Comparison of ENCODE assay signal across 11 mouse cellular contexts in genomic region chr12:28607546-28608305, GRCm38 (mm10). TPM values are rescaled to one million over a fixed set of nuclear protein-coding genes. Genes with fewer than 3 reads are reported as not detected.
DNase-seq lines count a peak whose midpoint lies in the region; ATAC-seq lines count a peak whose summit lies in the region.
"Had no signal": no experiment of that assay in that cellular context is flagged by ENCODE, and none has a peak within 500 bp of the region (broad histone marks: within the 10 kb centered on the region; RNA-seq: fewer than 3 reads in every experiment).

No protein-coding gene starts in this region.

- H3K4me2 ChIP-seq in midbrain, embryonic 12.5 days (replicated peaks) = peak overlapping the region; percentile 16; the same call in 1 of the 2 replicates
- H3K4me2 ChIP-seq in embryonic facial prominence, embryonic 15.5 days (replicated peaks) = no peak overlapping the region

- H3K4me3 ChIP-seq in midbrain, embryonic 12.5 days = no peak overlapping the region
- H3K4me3 ChIP-seq in midbrain, embryonic 10.5 days = no peak overlapping the region
- H3K4me3 ChIP-seq in embryonic facial prominence, embryonic 15.5 days (replicated peaks) = no peak overlapping the region

- H3K9ac ChIP-seq in midbrain, embryonic 12.5 days (replicated peaks) = no peak overlapping the region
- H3K9ac ChIP-seq in embryonic facial prominence, embryonic 15.5 days = no peak overlapping the region

- H3K36me3 ChIP-seq in midbrain, embryonic 12.5 days = no peaks in the 10 kb centered on the region
- H3K36me3 ChIP-seq in midbrain, embryonic 10.5 days = no peaks in the 10 kb centered on the region
- no peaks in the 10 kb centered on the region for H3K36me3 ChIP-seq in embryonic facial prominence, embryonic 15.5 days

- peaks cover 13% of the 10 kb centered on the region for H3K4me1 ChIP-seq in midbrain, embryonic 12.5 days
- H3K4me1 ChIP-seq in midbrain, embryonic 10.5 days = peaks cover 8% of the 10 kb centered on the region
- peaks cover 7% of the 10 kb centered on the region for H3K4me1 ChIP-seq in embryonic facial prominence, embryonic 15.5 days

- DNase-seq in midbrain, embryonic 10.5 days (ENCODE audit: low spot score) = no peak
- DNase-seq in layer of hippocampus, postnatal 14 days (ENCODE audit: low spot score in 2 of 2) = peak; percentile 70 to 82
- peak; percentile 38 for DNase-seq in right cerebral cortex, postnatal 4 days
- DNase-seq in embryo, embryonic 11 days = no peak
- no peak for DNase-seq in thymus, postnatal 0 days (ENCODE audit: low spot score)
- DNase-seq in yolk sac, embryonic 10.5 days (ENCODE audit: low spot score) = no peak
- DNase-seq: lung, postnatal 14 days had no signal

- WGBS in midbrain, embryonic 12.5 days = 57% methylated on average over 17 of the region's 17 CpGs
- 75% methylated on average over 17 of the region's 17 CpGs for WGBS in midbrain, embryonic 10.5 days
- WGBS in embryonic facial prominence, embryonic 15.5 days = 46% methylated on average over 17 of the region's 17 CpGs

- ATAC-seq in midbrain, embryonic 12.5 days (ENCODE audit: low FRiP score, low read depth) = peak; percentile 54
- 0 out of 2 replicates have a peak, but pooled peaks have one; percentile 43 for ATAC-seq in embryonic facial prominence, embryonic 15.5 days (ENCODE audit: insufficient number of reproducible peaks, low FRiP score, low TSS enrichment, low read depth)

- H3K9me3 ChIP-seq in midbrain, embryonic 12.5 days = no peaks in the 10 kb centered on the region
- H3K9me3 ChIP-seq in midbrain, embryonic 10.5 days (replicated peaks) = no peaks in the 10 kb centered on the region
- no peaks in the 10 kb centered on the region for H3K9me3 ChIP-seq in embryonic facial prominence, embryonic 15.5 days (replicated peaks)

- H3K27ac ChIP-seq in midbrain, embryonic 12.5 days (replicated peaks) = peak overlapping the region; percentile 54
- no peak overlapping the region; the same call in 1 of the 2 replicates for H3K27ac ChIP-seq in midbrain, embryonic 10.5 days (replicated peaks)
- no peak overlapping the region for H3K27ac ChIP-seq in embryonic facial prominence, embryonic 15.5 days (replicated peaks)

- H3K27me3 ChIP-seq in midbrain, embryonic 12.5 days = peaks cover under 1% of the 10 kb centered on the region; the same call in 1 of the 2 replicates
- no peaks in the 10 kb centered on the region for H3K27me3 ChIP-seq in midbrain, embryonic 10.5 days (ENCODE audit: low read depth, poor library complexity, severe bottlenecking)
- H3K27me3 ChIP-seq in embryonic facial prominence, embryonic 15.5 days = no peaks in the 10 kb centered on the region

RNA-seq across cellular contexts. Expression of gene Colec11, which starts 15.5 kb away (rescaled TPM):
- 0.17 TPM in 1 of 2 replicates, not detected in the other for polyA plus RNA-seq in midbrain, embryonic 12.5 days (2016; fragmentation: Nextera tagmentation; extraction: Ambion mirVana)
- polyA plus RNA-seq in midbrain, embryonic 10.5 days (2016; fragmentation: Nextera tagmentation; extraction: Ambion mirVana) = 0.12 and 0.17 TPM in 2 replicates
- 0.15 and 0.37 TPM in 2 replicates for polyA plus RNA-seq in embryonic facial prominence, embryonic 15.5 days (2015; fragmentation: Nextera tagmentation; extraction: Ambion mirVana)
- under 1 TPM; 0.69 to 0.88 TPM for total RNA-seq in layer of hippocampus, postnatal 14 days (2021)
- 3.5 and 4.0 TPM in 2 replicates for polyA plus RNA-seq in thymus, postnatal 0 days (2015; fragmentation: Nextera tagmentation; extraction: Ambion mirVana)

RNA-seq across cellular contexts. Expression of gene Allc, which starts 25.4 kb away (rescaled TPM):
- polyA plus RNA-seq in midbrain, embryonic 12.5 days (2016; fragmentation: Nextera tagmentation; extraction: Ambion mirVana) = not detected in 2 replicates
- polyA plus RNA-seq in midbrain, embryonic 10.5 days (2016; fragmentation: Nextera tagmentation; extraction: Ambion mirVana) = not detected in 2 replicates
- not detected in 2 replicates for polyA plus RNA-seq in embryonic facial prominence, embryonic 15.5 days (2015; fragmentation: Nextera tagmentation; extraction: Ambion mirVana)
- under 1 TPM; 0.74 to 0.78 TPM for total RNA-seq in layer of hippocampus, postnatal 14 days (2021)
- polyA plus RNA-seq in thymus, postnatal 0 days (2015; fragmentation: Nextera tagmentation; extraction: Ambion mirVana) = not detected in 2 replicates
- polyA plus RNA-seq: stomach, embryonic 16.5 days had no signal

RNA-seq across cellular contexts. Expression of gene Rps7, which starts 28.0 kb away (rescaled TPM):
- polyA plus RNA-seq in midbrain, embryonic 12.5 days (2016; fragmentation: Nextera tagmentation; extraction: Ambion mirVana) = 607 and 611 TPM in 2 replicates
- 553 and 647 TPM in 2 replicates for polyA plus RNA-seq in midbrain, embryonic 10.5 days (2016; fragmentation: Nextera tagmentation; extraction: Ambion mirVana)
- 587 and 734 TPM in 2 replicates for polyA plus RNA-seq in embryonic facial prominence, embryonic 15.5 days (2015; fragmentation: Nextera tagmentation; extraction: Ambion mirVana)
- 100 to 1,000 TPM; 273 to 291 TPM for total RNA-seq in layer of hippocampus, postnatal 14 days (2021)
- polyA plus RNA-seq in thymus, postnatal 0 days (2015; fragmentation: Nextera tagmentation; extraction: Ambion mirVana) = 1,181 and 1,244 TPM in 2 replicates

RNA-seq across cellular contexts. Expression of gene Rnaseh1, which starts 41.7 kb away (rescaled TPM):
- 29.4 and 31.1 TPM in 2 replicates for polyA plus RNA-seq in midbrain, embryonic 12.5 days (2016; fragmentation: Nextera tagmentation; extraction: Ambion mirVana)
- 34.1 and 35.4 TPM in 2 replicates for polyA plus RNA-seq in midbrain, embryonic 10.5 days (2016; fragmentation: Nextera tagmentation; extraction: Ambion mirVana)
- 30.3 and 32.2 TPM in 2 replicates for polyA plus RNA-seq in embryonic facial prominence, embryonic 15.5 days (2015; fragmentation: Nextera tagmentation; extraction: Ambion mirVana)
- 10 to 100 TPM; 11.4 to 14.5 TPM for total RNA-seq in layer of hippocampus, postnatal 14 days (2021)
- polyA plus RNA-seq in thymus, postnatal 0 days (2015; fragmentation: Nextera tagmentation; extraction: Ambion mirVana) = 34.9 and 38.6 TPM in 2 replicates

RNA-seq across cellular contexts. Expression of gene Dcdc2c, which starts 55.5 kb away (rescaled TPM):
- polyA plus RNA-seq in midbrain, embryonic 12.5 days (2016; fragmentation: Nextera tagmentation; extraction: Ambion mirVana) = 0.20 TPM in 1 of 2 replicates, not detected in the other
- 0.14 and 0.15 TPM in 2 replicates for polyA plus RNA-seq in midbrain, embryonic 10.5 days (2016; fragmentation: Nextera tagmentation; extraction: Ambion mirVana)
- 0.15 TPM in 1 of 2 replicates, not detected in the other for polyA plus RNA-seq in embryonic facial prominence, embryonic 15.5 days (2015; fragmentation: Nextera tagmentation; extraction: Ambion mirVana)
- total RNA-seq in layer of hippocampus, postnatal 14 days (2021) = under 1 TPM; 0.21 to 0.95 TPM
- polyA plus RNA-seq in thymus, postnatal 0 days (2015; fragmentation: Nextera tagmentation; extraction: Ambion mirVana) = 0.10 and 0.12 TPM in 2 replicates
- polyA plus RNA-seq: gonadal fat pad, adult 2 months; stomach, embryonic 16.5 days had no signal

Comparison
In these comparisons a context has a peak if more than half of its experiments do, and no peak if none do; other contexts are left out.
1. DNase-seq: peak in layer of hippocampus, postnatal 14 days (2 of 2) and right cerebral cortex, postnatal 4 days (single experiment); none in midbrain, embryonic 10.5 days (single experiment), embryo, embryonic 11 days (single experiment), thymus, postnatal 0 days (single experiment) and yolk sac, embryonic 10.5 days (single experiment).